Mouse (Mus musculus) midbrain, postnatal 0 days (tissue): ENCODE data around the gene Chd4. TPM values are rescaled to one million over a fixed set of nuclear protein-coding genes. Genes with fewer than 3 reads are reported as not detected.

ENCODE experiments used
- ATAC-seq: fragments of 200-750 bp; cut with Nextera tagmentation; 2 replicates; pipeline ENCODE4 v1.8.0; 2017; ENCODE audit warnings: moderate number of reproducible peaks, mild to moderate bottlenecking, moderate TSS enrichment, moderate library complexity; ENCODE audit not compliant: low FRiP score
- DNase-seq: peaks from one replicate; pipeline ENCODE4 v3.0.0-alpha.2; 2015; ENCODE audit warnings: low spot score
- H3K27ac ChIP-seq: fragments of 300-500 bp; sonication (generic); 2 replicates; pipeline ENCODE4 v1.5.1; 2014; ENCODE audit warnings: low read depth, mild to moderate bottlenecking, low read length, mixed read lengths
- H3K27me3 ChIP-seq: fragments of 300-500 bp; sonication (generic); 2 replicates; pipeline ENCODE4 v1.6.1; 2014; ENCODE audit warnings: low read length, control low read depth, mixed read lengths; ENCODE audit not compliant: insufficient read depth
- H3K36me3 ChIP-seq: fragments of 300-500 bp; sonication (generic); 2 replicates; pipeline ENCODE4 v1.6.1; 2014; ENCODE audit warnings: low read length, control low read depth, mixed read lengths; ENCODE audit not compliant: insufficient read depth
- H3K4me1 ChIP-seq: fragments of 300-500 bp; sonication (generic); 2 replicates; pipeline ENCODE4 v1.6.1; 2014; ENCODE audit warnings: mild to moderate bottlenecking, control low read depth, antibody characterized with exemption, low read length, mixed read lengths; ENCODE audit not compliant: insufficient read depth
- H3K4me2 ChIP-seq: fragments of 300-500 bp; sonication (generic); 2 replicates; pipeline ENCODE4 v1.6.1; 2014; ENCODE audit warnings: low read depth, mild to moderate bottlenecking, low read length, mixed read lengths; ENCODE audit not compliant: poor library complexity, severe bottlenecking
- H3K4me3 ChIP-seq: fragments of 300-500 bp; sonication (generic); 2 replicates; pipeline ENCODE4 v1.5.1; 2014; ENCODE audit warnings: low read depth, mild to moderate bottlenecking, low read length, moderate library complexity
- H3K9ac ChIP-seq: fragments of 300-500 bp; sonication (generic); replicated peaks from 2 replicates; pipeline ENCODE4 v1.6.1; 2014; ENCODE audit warnings: mild to moderate bottlenecking, low read length, moderate library complexity, mixed read lengths; ENCODE audit not compliant: poor library complexity, severe bottlenecking
- H3K9me3 ChIP-seq: fragments of 300-500 bp; sonication (generic); 2 replicates; pipeline ENCODE4 v1.6.1; 2016; ENCODE audit warnings: low read length, control low read depth
- CTCF ChIP-seq: IDR thresholded peaks from 2 replicates; pipeline ENCODE4 v1.5.1; 2016; ENCODE audit warnings: antibody characterized with exemption, mild to moderate bottlenecking
- WGBS: fragments of 180-500 bp; shearing (Covaris S2); extraction: QIAGEN DNeasy Blood & Tissue Kit; methylation state at CpG from one replicate; pipeline ENCODE4 v1.1.7; 2014; 5-methylcytosine and 5-hydroxymethylcytosine counted together
- polyA plus RNA-seq: library from polyadenylated mRNA; unstranded; fragments of >200 nt; fragmentation: Nextera tagmentation; extraction: Ambion mirVana; gene quantifications from 2 replicates; pipeline ENCODE4 v1.2.1, GENCODE M21; 2015
- total RNA-seq: library from RNA; depleted of rRNA; stranded (reverse); fragments of >200 nt; gene quantifications from 2 replicates; pipeline ENCODE4 v1.2.3, GENCODE M21; 2014

Chd4 gene
- total and polyA plus RNA-seq, 2 experiments from 2014 or later = 89.1 to 117 TPM

DNA sequence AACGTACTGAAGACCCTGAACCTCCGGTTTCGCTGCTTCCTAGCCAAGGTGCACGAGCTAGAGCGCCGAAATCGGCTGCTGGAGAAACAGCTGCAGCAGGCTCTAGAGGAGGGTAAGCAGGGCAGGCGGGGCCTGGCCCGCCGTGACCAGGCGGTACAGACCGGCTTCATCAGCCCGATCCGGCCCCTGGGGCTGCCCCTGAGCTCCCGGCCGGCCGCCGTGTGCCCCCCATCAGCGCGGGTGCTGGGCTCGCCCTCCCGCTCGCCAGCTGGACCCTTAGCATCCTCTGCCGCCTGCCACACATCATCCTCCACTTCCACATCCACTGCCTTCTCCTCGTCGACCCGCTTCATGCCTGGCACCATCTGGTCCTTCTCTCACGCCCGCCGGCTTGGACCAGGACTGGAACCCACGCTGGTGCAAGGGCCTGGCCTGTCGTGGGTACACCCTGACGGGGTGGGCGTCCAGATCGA lies 49.7 kb downstream of the Chd4 start:
- peak overlapping the region; percentile 98 for H3K4me2 ChIP-seq
- peak overlapping the region; percentile 89 for H3K27ac ChIP-seq
- no peak for TF ChIP-seq CTCF
- peaks cover 25% of the 10 kb centered on the region; the same call in 1 of the 2 replicates for H3K4me1 ChIP-seq
- 1% methylated on average over 32 of the region's 35 CpGs for WGBS
- H3K9me3 ChIP-seq = no peaks in the 10 kb centered on the region
- H3K4me3 ChIP-seq = peak overlapping the region; percentile 77
- peaks cover 19% of the 10 kb centered on the region for H3K36me3 ChIP-seq
- DNase-seq (peak; percentile 34), ATAC-seq (peak; percentile 76)
- H3K27me3 ChIP-seq = no peaks in the 10 kb centered on the region
- H3K9ac ChIP-seq = peak overlapping the region; percentile 95

DNA sequence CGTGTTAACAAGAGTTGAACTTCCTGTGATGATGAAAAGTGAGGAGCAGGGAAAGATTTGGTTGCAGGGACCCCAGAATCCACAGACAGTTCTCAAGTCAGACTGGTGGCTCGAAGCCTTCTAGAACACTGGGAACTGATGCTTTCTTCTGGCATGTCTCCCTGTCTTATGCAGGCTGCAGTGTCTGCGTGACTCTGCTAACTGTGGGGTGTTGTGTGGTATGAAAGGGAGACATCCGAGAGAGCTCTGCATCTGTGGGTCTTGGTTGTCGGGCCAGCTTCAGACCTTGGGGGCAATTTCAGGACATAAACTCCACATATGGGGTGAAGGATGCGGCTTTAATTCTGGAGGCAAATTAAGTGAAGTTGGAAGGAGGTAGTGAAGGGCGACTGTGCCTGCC lies 50.4 kb downstream of the Chd4 start:
- H3K4me2 ChIP-seq = peak overlapping the region; percentile 98
- H3K27ac ChIP-seq = peak overlapping the region; percentile 89
- peak overlapping the region; percentile 77 for H3K4me3 ChIP-seq
- peaks cover 25% of the 10 kb centered on the region; the same call in 1 of the 2 replicates for H3K4me1 ChIP-seq
- ATAC-seq (no peak), DNase-seq (no peak)
- no peaks in the 10 kb centered on the region for H3K9me3 ChIP-seq
- WGBS = 45% methylated on average over 7 of the region's 7 CpGs
- no peak for TF ChIP-seq CTCF
- peak overlapping the region; percentile 95 for H3K9ac ChIP-seq
- H3K36me3 ChIP-seq = peaks cover 13% of the 10 kb centered on the region
- no peaks in the 10 kb centered on the region for H3K27me3 ChIP-seq

DNA sequence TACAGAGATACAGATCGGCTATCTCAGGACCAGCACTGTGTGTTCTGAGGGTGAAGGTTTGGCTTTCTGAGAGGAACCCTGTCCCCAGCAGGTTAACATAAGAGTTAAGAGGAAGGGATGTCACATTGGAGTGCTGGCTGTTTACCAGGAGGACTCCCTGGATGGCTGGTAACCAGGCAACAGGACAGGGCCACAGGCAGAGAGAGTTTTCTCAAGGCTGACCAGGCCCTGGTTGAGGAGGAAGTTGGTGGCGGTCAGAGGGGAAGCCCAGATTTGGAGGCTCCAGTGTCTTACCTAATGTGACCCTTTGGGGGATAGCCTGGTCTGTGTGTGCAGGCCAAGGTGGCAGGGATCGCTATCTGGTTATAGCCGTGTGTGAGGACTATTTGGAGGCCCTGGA lies 51.0 kb downstream of the Chd4 start:
- DNase-seq (peak; percentile 53), ATAC-seq (no peak)
- Histone ChIP-seq H3K27ac (no peak overlapping the region), H3K4me3 (peak overlapping the region; percentile 77; the same call in 1 of the 2 replicates), H3K4me1 (peaks cover 25% of the 10 kb centered on the region; the same call in 1 of the 2 replicates), H3K4me2 (peak overlapping the region; percentile 98), H3K36me3 (0 out of 2 replicates have a peak, but pooled peaks cover 7% of the 10 kb centered on the region), H3K9me3 (no peaks in the 10 kb centered on the region), H3K27me3 (no peaks in the 10 kb centered on the region), H3K9ac (peak overlapping the region; percentile 95; the same call in 1 of the 2 replicates)
- no peak for TF ChIP-seq CTCF
- 71% methylated on average over 4 of the region's 4 CpGs for WGBS

DNA sequence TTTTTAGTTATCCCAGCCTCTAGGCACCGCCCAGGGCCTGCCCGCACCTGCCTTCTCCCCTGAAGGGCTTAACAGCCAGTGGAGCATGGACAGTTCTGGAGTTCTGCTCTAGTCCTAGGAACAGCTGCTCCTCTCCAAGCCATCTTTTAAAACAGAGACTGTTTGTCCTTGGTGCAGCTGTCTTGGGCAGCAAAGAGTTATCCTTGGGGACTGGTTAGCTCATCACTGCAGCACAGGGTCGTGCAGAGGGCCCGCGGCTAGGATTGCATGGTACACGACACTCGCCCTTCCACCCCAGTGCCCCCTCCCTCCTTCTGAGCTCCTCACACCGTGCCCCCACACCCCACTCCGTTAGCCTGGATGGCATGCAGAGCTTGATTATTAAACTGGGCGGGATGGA lies 51.5 kb downstream of the Chd4 start:
- Histone ChIP-seq H3K27ac (no peak overlapping the region), H3K4me3 (peak overlapping the region; percentile 5; the same call in 1 of the 2 replicates), H3K4me2 (peak overlapping the region; percentile 98), H3K4me1 (peaks cover 25% of the 10 kb centered on the region; the same call in 1 of the 2 replicates), H3K27me3 (no peaks in the 10 kb centered on the region), H3K9ac (peak overlapping the region; percentile 95; the same call in 1 of the 2 replicates), H3K36me3 (peaks cover 7% of the 10 kb centered on the region), H3K9me3 (no peaks in the 10 kb centered on the region)
- 54% methylated on average over 10 of the region's 10 CpGs for WGBS
- DNase-seq (no peak), ATAC-seq (no peak)
- TF ChIP-seq CTCF = no peak

DNA sequence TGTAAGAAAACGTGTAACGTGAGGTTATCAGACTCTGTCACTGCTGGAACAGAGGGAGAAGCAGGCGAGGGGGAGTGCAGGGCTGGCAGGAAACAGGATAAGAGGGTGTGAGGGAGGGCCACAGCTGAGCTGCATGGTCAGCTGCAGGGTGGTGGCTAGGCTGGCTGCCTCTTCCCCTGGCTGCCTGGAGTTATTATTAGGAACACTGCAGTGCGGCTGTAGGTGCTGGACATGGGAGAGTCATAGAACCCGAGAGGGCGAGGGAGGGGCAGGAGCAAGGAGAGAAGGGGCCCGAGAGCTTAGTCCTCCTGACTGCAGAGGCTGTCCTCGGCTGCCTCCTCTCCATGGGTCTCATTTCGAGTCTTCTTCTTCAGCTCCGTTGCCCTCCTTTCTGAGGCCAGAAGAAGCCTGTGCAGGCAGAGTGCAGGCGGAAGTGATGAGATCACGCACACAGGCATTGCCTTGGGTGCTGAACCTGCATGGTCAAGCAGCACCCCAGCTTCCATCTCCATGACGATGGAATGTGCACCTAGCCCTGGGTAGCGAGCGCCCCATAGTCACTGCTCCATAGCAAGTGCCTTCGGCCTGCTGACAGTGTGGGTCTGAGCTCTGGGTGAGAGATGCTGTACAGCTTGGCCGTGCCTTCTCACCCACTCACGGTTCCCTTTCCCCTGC lies 52.6 kb downstream of the Chd4 start:
- H3K9ac ChIP-seq = peak overlapping the region; percentile 95; the same call in 1 of the 2 replicates
- 63% methylated on average over 18 of the region's 18 CpGs for WGBS
- no peaks in the 10 kb centered on the region for H3K9me3 ChIP-seq
- H3K4me2 ChIP-seq = peak overlapping the region; percentile 18; the same call in 1 of the 2 replicates
- H3K4me3 ChIP-seq = no peak overlapping the region
- peaks cover 25% of the 10 kb centered on the region; the same call in 1 of the 2 replicates for H3K4me1 ChIP-seq
- no peak for TF ChIP-seq CTCF
- DNase-seq = no peak
- H3K36me3 ChIP-seq = peaks cover 15% of the 10 kb centered on the region
- ATAC-seq = no peak
- peak overlapping the region; percentile 43; the same call in 1 of the 2 replicates for H3K27ac ChIP-seq
- H3K27me3 ChIP-seq = no peaks in the 10 kb centered on the region
